Mouse (Mus musculus) thymus, adult 2 months (tissue): ENCODE measurements at regions not wholly inside any gene's neighbourhood (a gene's known extent, or its start where the extent isn't known, plus 50 kb on each side); places are given as distances from the start of the nearest gene placed in this dataset.

ENCODE experiments used
- CTCF ChIP-seq: fragments of 200-500 bp; IDR thresholded peaks from 2 replicates; pipeline ENCODE4 v1.5.1; 2012; ENCODE audit warnings: mild to moderate bottlenecking, control low read depth, low read length, moderate library complexity, borderline replicate concordance; ENCODE audit not compliant: control insufficient read depth, poor library complexity, insufficient read depth; ENCODE audit errors: extremely low read depth
- POLR2A ChIP-seq: fragments of 200-500 bp; IDR thresholded peaks from 2 replicates; pipeline ENCODE4 v1.6.1; 2012; ENCODE audit warnings: mild to moderate bottlenecking, low read length, control low read depth, moderate library complexity; ENCODE audit not compliant: control insufficient read depth, poor library complexity, insufficient read depth; ENCODE audit errors: extremely low read depth

DNA sequence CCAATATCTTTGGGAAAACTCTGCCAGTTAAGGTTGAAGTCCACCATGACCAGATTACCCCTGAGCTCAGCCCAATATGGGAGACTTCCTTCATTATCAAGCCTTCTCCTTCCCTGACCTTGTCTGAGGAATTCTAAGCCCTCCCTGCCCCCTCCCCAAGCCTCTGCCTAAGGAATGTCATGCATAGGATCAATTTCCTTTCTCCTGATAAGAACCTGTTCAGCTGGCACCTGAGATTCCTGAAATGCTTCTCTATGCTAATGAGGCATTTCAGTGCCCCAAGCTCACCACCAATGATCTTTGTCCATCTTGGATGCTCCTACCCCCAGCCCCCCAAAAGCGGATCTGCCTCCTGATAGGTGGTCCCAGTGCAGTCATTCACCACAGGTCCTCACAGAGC lies 186.0 kb upstream of the Gm12728 start:
- no peak for TF ChIP-seq POLR2A
- no peak for TF ChIP-seq CTCF
